Mouse (Mus musculus): Measurements from ENCODE around the gene Adamts13. TPM values are rescaled to one million over a fixed set of nuclear protein-coding genes. Genes with fewer than 3 reads are reported as not detected.

The Adamts13 gene
- polyA plus RNA-seq, 1 experiment from 2014 or later = not detected

- Histone ChIP-seq H3K4me1 (replicated peaks; ENCODE audit: control insufficient read depth, insufficient read depth, low read length) (no peaks in the 10 kb centered on the region), H3K27ac (ENCODE audit: low read depth, low read length) (no peak overlapping the region), H3K4me3 (ENCODE audit: low read depth, low read length) (no peak overlapping the region), H3K27me3 (ENCODE audit: control insufficient read depth, insufficient read depth, low read length) (no peaks in the 10 kb centered on the region), H3K9ac (ENCODE audit: low read depth, low read length) (no peak overlapping the region), H3K9me3 (ENCODE audit: control insufficient read depth, low read length) (no peaks in the 10 kb centered on the region), H3K4me2 (replicated peaks; ENCODE audit: low read depth, low read length) (no peak overlapping the region), H3K36me3 (ENCODE audit: control insufficient read depth, insufficient read depth, low read length) (no peaks in the 10 kb centered on the region)
- ATAC-seq (ENCODE audit: low FRiP score) = no peak
- 92% methylated on average over 1 of the region's 1 CpGs for WGBS
- no peak for DNase-seq (ENCODE audit: low spot score)
Observed at GRCm38 (mm10) chr2:26997498-26997897, 24.3 kb downstream of the Adamts13 start.

DNA sequence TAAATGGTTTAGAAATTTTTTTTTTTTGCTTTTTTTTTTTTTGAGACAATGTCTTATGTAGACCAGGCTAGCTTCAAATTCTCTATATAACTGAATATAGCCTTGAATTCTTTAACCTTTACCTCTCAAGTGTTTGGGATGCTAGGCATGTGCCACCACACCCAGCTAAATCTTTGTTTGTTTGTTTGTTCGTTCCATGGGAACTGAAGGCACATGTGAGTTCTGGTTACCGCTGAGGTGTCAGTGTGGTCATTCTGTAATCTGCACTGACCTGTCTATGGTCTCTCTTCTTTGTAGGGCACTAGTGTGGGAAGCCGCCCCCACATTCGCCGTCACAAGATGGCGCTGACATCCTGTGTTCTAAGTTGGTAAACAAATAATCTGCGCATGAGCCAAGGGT lies 24.8 kb downstream of the Adamts13 start:
- Histone ChIP-seq H3K27me3 (ENCODE audit: control insufficient read depth, insufficient read depth, low read length) (no peaks in the 10 kb centered on the region), H3K9ac (ENCODE audit: low read depth, low read length) (no peak overlapping the region), H3K9me3 (ENCODE audit: control insufficient read depth, low read length) (no peaks in the 10 kb centered on the region), H3K36me3 (ENCODE audit: control insufficient read depth, insufficient read depth, low read length) (no peaks in the 10 kb centered on the region), H3K4me1 (replicated peaks; ENCODE audit: control insufficient read depth, insufficient read depth, low read length) (no peaks in the 10 kb centered on the region), H3K4me2 (replicated peaks; ENCODE audit: low read depth, low read length) (no peak overlapping the region), H3K27ac (ENCODE audit: low read depth, low read length) (no peak overlapping the region), H3K4me3 (ENCODE audit: low read depth, low read length) (no peak overlapping the region)
- ATAC-seq (ENCODE audit: low FRiP score) (no peak), DNase-seq (ENCODE audit: low spot score) (no peak)
- WGBS = 93% methylated on average over 6 of the region's 7 CpGs

DNA sequence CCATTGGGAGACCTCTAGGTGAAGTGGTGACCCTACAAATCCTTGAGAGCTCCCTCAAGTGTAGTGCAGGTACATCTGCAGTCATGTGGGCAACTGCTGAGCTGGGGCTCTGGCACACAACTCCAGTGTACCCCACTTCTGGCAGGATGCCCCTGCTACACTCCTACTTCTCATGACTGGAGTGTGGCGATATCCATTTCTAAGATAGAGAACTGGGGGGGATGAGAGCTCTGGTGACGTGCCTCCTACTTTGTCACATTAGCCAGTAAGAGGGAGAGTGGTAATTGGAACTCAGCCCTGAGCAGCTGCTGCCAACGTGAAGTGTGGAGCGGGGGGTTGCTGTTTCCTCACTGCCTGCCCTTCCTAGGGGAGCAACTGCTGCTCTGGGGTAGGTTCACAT lies 33.0 kb downstream of the Adamts13 start:
- ATAC-seq (ENCODE audit: low FRiP score) (no peak), DNase-seq (ENCODE audit: low spot score) (no peak)
- no peak overlapping the region for H3K9ac ChIP-seq (ENCODE audit: low read depth, low read length)
- WGBS = 74% methylated on average over 4 of the region's 4 CpGs
- no peaks in the 10 kb centered on the region for H3K9me3 ChIP-seq (ENCODE audit: control insufficient read depth, low read length)
- H3K27me3 ChIP-seq (ENCODE audit: control insufficient read depth, insufficient read depth, low read length) = no peaks in the 10 kb centered on the region
- H3K4me2 ChIP-seq (replicated peaks; ENCODE audit: low read depth, low read length) = no peak overlapping the region
- H3K27ac ChIP-seq (ENCODE audit: low read depth, low read length) = no peak overlapping the region
- H3K4me1 ChIP-seq (replicated peaks; ENCODE audit: control insufficient read depth, insufficient read depth, low read length) = peaks cover 6% of the 10 kb centered on the region
- H3K36me3 ChIP-seq (ENCODE audit: control insufficient read depth, insufficient read depth, low read length) = no peaks in the 10 kb centered on the region
- no peak overlapping the region for H3K4me3 ChIP-seq (ENCODE audit: low read depth, low read length)

- Histone ChIP-seq H3K27ac (ENCODE audit: low read depth, low read length) (no peak overlapping the region), H3K9ac (ENCODE audit: low read depth, low read length) (no peak overlapping the region), H3K36me3 (ENCODE audit: control insufficient read depth, insufficient read depth, low read length) (no peaks in the 10 kb centered on the region), H3K4me3 (ENCODE audit: low read depth, low read length) (no peak overlapping the region), H3K9me3 (ENCODE audit: control insufficient read depth, low read length) (no peaks in the 10 kb centered on the region), H3K4me2 (replicated peaks; ENCODE audit: low read depth, low read length) (no peak overlapping the region), H3K4me1 (replicated peaks; ENCODE audit: control insufficient read depth, insufficient read depth, low read length) (peaks cover 6% of the 10 kb centered on the region), H3K27me3 (ENCODE audit: control insufficient read depth, insufficient read depth, low read length) (no peaks in the 10 kb centered on the region)
- 81% methylated on average over 7 of the region's 7 CpGs for WGBS
- DNase-seq (ENCODE audit: low spot score) (no peak), ATAC-seq (ENCODE audit: low FRiP score) (no peak)
Observed at GRCm38 (mm10) chr2:27007701-27008100, 34.5 kb downstream of the Adamts13 start.

DNA sequence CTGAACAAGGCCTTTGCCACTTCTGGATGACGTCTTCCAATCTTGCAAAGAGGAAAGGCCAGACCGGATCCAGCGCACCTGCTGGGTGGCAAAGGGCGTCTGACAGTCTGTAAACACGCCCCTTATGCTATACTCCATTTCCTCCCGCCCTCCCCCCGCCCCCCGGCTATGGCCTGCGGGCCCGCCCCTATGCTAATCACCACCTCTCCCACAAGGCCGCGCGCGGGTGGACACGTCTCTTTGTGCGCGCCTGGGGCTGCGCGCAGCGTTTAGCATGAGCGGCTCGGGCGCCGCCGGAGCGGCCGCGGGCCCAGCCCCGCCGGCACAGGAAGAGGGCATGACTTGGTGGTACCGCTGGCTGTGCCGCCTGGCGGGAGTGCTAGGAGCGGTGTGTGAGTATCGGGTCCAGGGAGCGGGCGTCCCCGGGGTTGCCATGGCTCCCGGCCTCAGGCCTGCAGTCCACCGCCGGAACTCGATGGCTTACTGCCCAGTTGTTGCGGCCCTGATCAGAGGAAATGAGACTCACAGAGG lies 36.6 kb downstream of the Adamts13 start, which contains the start of gene Cacfd1:
Cacfd1 (plus strand) TSS at position 213 of the 531 bp plus-strand sequence.
- H3K9ac ChIP-seq (ENCODE audit: low read depth, low read length) = peak within 1 kb of the TSS; percentile 93
- H3K4me3 ChIP-seq (ENCODE audit: low read depth, low read length) = peak within 1 kb of the TSS; percentile 79
- H3K4me1 ChIP-seq (replicated peaks; ENCODE audit: control insufficient read depth, insufficient read depth, low read length) = peaks cover 6% of the 10 kb centered on the region
- ATAC-seq (ENCODE audit: low FRiP score) (peak; percentile 96), DNase-seq (ENCODE audit: low spot score) (peak; percentile 95)
- WGBS = under 1% methylated on average over 42 of the region's 43 CpGs
- H3K36me3 ChIP-seq (ENCODE audit: control insufficient read depth, insufficient read depth, low read length) = peaks cover 1% of the 10 kb centered on the region; the same call in 1 of the 2 replicates
- H3K9me3 ChIP-seq (ENCODE audit: control insufficient read depth, low read length) = no peaks in the 10 kb centered on the region
- H3K27me3 ChIP-seq (ENCODE audit: control insufficient read depth, insufficient read depth, low read length) = no peaks in the 10 kb centered on the region
- H3K27ac ChIP-seq (ENCODE audit: low read depth, low read length) = peak within 1 kb of the TSS; percentile 81
- peak within 1 kb of the TSS; percentile 66 for H3K4me2 ChIP-seq (replicated peaks; ENCODE audit: low read depth, low read length)

DNA sequence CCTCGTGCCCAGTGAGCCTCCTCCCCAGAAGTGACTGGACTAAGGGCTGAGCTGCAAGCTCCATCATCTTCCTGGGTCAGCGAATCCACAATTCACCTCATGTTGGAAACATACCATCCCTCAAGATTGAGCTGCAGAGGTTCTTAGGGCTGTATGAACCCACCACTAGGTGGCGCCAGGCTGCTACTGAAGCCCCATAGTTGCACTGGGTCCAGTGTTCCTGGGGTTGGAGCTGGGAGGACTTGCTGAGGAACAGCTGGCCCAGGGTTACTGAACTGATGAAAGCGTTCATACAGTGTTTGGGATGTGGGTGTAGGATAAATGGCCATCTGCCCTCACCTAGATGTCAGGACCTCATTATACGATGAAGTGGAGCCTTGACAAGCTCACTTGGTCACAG lies 44.6 kb downstream of the Adamts13 start:
- no peak overlapping the region for H3K27ac ChIP-seq (ENCODE audit: low read depth, low read length)
- H3K4me2 ChIP-seq (replicated peaks; ENCODE audit: low read depth, low read length) = no peak overlapping the region
- peak; percentile 84 for DNase-seq (ENCODE audit: low spot score)
- H3K36me3 ChIP-seq (ENCODE audit: control insufficient read depth, insufficient read depth, low read length) = peaks cover 10% of the 10 kb centered on the region; the same call in 1 of the 2 replicates
- no peaks in the 10 kb centered on the region for H3K27me3 ChIP-seq (ENCODE audit: control insufficient read depth, insufficient read depth, low read length)
- H3K9me3 ChIP-seq (ENCODE audit: control insufficient read depth, low read length) = no peaks in the 10 kb centered on the region
- peak; percentile 64; the same call in 1 of the 2 replicates for ATAC-seq (ENCODE audit: low FRiP score)
- H3K4me1 ChIP-seq (replicated peaks; ENCODE audit: control insufficient read depth, insufficient read depth, low read length) = no peaks in the 10 kb centered on the region
- WGBS = 57% methylated on average over 5 of the region's 5 CpGs
- no peak overlapping the region for H3K9ac ChIP-seq (ENCODE audit: low read depth, low read length)
- no peak overlapping the region for H3K4me3 ChIP-seq (ENCODE audit: low read depth, low read length)

DNA sequence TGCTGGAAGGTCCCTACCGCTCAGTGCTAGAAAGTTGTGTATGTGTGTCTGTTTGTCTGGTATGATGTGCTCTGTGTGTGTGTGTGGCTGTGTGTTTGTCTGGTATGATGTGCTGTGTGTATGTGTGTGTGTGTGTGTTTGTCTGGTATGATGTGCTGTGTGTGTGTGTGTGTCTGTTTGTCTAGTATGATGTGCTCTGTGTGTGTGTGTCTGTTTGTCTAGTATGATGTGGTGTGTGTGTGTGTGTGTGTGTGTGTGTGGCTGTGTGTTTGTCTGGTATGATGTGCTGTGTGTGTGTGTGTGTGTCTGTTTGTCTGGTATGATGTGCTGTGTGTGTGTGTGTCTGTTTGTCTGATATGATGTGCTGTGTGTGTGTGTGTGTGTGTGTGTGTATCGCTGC lies 46.3 kb downstream of the Adamts13 start:
- no peaks in the 10 kb centered on the region for H3K27me3 ChIP-seq (ENCODE audit: control insufficient read depth, insufficient read depth, low read length)
- no peak overlapping the region for H3K4me3 ChIP-seq (ENCODE audit: low read depth, low read length)
- no peak overlapping the region for H3K9ac ChIP-seq (ENCODE audit: low read depth, low read length)
- H3K36me3 ChIP-seq (ENCODE audit: control insufficient read depth, insufficient read depth, low read length) = 0 out of 2 replicates have a peak, but pooled peaks cover 10% of the 10 kb centered on the region
- H3K4me2 ChIP-seq (replicated peaks; ENCODE audit: low read depth, low read length) = no peak overlapping the region
- no peaks in the 10 kb centered on the region for H3K4me1 ChIP-seq (replicated peaks; ENCODE audit: control insufficient read depth, insufficient read depth, low read length)
- no peaks in the 10 kb centered on the region for H3K9me3 ChIP-seq (ENCODE audit: control insufficient read depth, low read length)
- 88% methylated on average over 2 of the region's 2 CpGs for WGBS
- H3K27ac ChIP-seq (ENCODE audit: low read depth, low read length) = no peak overlapping the region
- ATAC-seq (ENCODE audit: low FRiP score) (no peak), DNase-seq (ENCODE audit: low spot score) (no peak)

- ATAC-seq (ENCODE audit: low FRiP score) = no peak
- Histone ChIP-seq H3K27ac (ENCODE audit: low read depth, low read length) (no peak overlapping the region), H3K9me3 (ENCODE audit: control insufficient read depth, low read length) (no peaks in the 10 kb centered on the region), H3K9ac (ENCODE audit: low read depth, low read length) (no peak overlapping the region), H3K4me3 (ENCODE audit: low read depth, low read length) (no peak overlapping the region), H3K4me1 (replicated peaks; ENCODE audit: control insufficient read depth, insufficient read depth, low read length) (no peaks in the 10 kb centered on the region), H3K4me2 (replicated peaks; ENCODE audit: low read depth, low read length) (no peak overlapping the region), H3K27me3 (ENCODE audit: control insufficient read depth, insufficient read depth, low read length) (no peaks in the 10 kb centered on the region), H3K36me3 (ENCODE audit: control insufficient read depth, insufficient read depth, low read length) (0 out of 2 replicates have a peak, but pooled peaks cover 5% of the 10 kb centered on the region)
- 80% methylated on average over 1 of the region's 1 CpGs for WGBS
- no peak for DNase-seq (ENCODE audit: low spot score)
Observed at GRCm38 (mm10) chr2:27021103-27021502, 47.9 kb downstream of the Adamts13 start.

GRCm38 (mm10) chr2:27022612-27023011 lies 49.4 kb downstream of the Adamts13 start:
- Histone ChIP-seq H3K9ac (ENCODE audit: low read depth, low read length) (no peak overlapping the region), H3K4me1 (replicated peaks; ENCODE audit: control insufficient read depth, insufficient read depth, low read length) (no peaks in the 10 kb centered on the region), H3K4me2 (replicated peaks; ENCODE audit: low read depth, low read length) (no peak overlapping the region), H3K36me3 (ENCODE audit: control insufficient read depth, insufficient read depth, low read length) (0 out of 2 replicates have a peak, but pooled peaks cover 2% of the 10 kb centered on the region), H3K4me3 (ENCODE audit: low read depth, low read length) (no peak overlapping the region), H3K27me3 (ENCODE audit: control insufficient read depth, insufficient read depth, low read length) (no peaks in the 10 kb centered on the region), H3K9me3 (ENCODE audit: control insufficient read depth, low read length) (no peaks in the 10 kb centered on the region), H3K27ac (ENCODE audit: low read depth, low read length) (no peak overlapping the region)
- DNase-seq (ENCODE audit: low spot score) (no peak), ATAC-seq (ENCODE audit: low FRiP score) (no peak)
- WGBS = 86% methylated on average over 6 of the region's 6 CpGs
